Mouse (Mus musculus): ENCODE measurements around the gene Ccl11.

The Ccl11 gene

DNA sequence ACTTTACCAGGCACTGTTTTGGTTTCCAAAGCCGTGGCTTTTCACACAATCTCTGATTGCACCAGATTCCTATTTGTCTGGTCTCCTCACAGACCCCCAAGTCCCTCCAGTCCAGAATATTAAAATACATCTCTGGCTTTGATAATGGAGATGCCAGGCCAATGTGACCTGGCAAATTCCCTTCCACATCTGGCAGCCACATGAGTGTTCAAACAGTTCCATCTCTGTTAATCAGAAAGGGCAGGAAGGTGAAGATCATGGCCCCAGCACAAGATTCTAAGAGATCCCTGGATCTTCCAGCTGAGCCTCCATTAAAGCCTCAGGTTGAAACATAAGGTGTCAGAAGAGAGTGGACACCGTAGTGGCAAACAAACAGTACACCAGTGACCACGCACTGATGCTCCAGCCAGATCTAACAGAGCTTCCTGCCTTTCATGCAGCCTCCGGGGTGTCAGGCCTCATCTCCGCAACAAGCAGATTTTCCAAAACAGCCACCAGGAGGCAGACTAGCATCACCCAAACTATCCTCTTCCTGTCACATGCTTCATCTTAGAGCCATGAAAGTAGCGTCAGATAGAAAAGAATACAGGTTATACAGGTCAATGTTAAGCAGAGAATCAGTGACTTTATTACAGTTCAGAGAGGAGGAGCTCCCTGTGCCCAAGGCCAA lies 9.7 kb upstream of the Ccl11 start:
- DNase-seq (ENCODE audit: low read depth in 2 of 2, low spot score in 2 of 2) = peak in 1 of 2 experiments; percentile 2

DNA sequence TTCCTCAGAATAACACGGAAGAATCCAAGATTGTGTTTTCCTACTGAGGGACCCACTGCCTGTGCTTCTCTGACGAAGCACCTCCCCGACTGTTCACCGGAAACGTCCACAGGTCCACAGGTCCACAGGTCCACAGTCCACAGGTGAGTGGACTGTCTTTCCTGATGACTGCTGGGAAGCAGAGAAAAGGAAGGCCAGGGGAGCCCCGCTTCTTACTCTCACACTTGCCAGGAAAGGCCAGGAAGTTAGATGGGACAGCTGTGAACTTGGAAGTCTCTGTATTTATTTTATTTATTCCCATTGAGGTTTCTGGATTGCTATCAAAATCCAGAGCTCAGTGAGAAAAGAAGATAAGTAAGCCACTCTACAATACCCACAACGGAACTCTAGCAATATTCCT lies 3.8 kb upstream of the Ccl11 start:
- no peak for DNase-seq (ENCODE audit: low read depth in 2 of 2, low spot score in 2 of 2)

- no peak for DNase-seq (ENCODE audit: low read depth in 2 of 2, low spot score in 2 of 2)
Measured at GRCm38 (mm10) chr11:82062226-82062625, 4.6 kb downstream of the Ccl11 start.

GRCm38 (mm10) chr11:82063454-82063853 lies 5.8 kb downstream of the Ccl11 start:
- no peak for DNase-seq (ENCODE audit: low read depth in 2 of 2, low spot score in 2 of 2)

DNA sequence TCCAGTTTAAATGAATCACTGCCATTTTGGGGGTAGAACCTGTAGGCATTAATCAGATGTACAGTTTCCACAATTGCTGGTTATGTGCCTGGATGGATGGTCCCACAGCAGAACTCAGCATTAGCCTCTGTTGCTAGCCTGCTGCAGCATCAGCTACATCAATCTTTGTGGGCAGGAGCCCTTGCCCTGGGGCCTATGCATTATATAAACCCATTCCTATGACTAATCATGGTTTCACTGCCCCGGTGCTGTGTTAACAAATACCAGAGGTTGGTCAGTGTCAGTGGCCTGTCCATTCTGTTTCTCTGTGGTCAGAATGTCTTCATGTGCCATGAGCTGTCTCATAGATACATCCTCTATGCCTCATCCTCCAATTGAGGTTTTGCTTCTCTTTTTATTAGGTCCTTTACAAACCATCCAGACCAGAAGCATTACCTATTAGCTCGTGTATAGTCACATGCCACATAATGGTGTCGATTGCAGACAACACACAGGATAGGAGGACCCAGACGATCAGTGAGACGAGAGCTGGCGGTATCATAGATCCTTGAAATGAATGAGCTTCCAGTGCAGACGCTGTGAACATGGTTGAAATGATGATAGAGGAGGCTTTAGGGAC lies 9.4 kb downstream of the Ccl11 start:
- no peak for DNase-seq (ENCODE audit: low read depth in 2 of 2, low spot score in 2 of 2)

GRCm38 (mm10) chr11:82071076-82071475 lies 13.5 kb downstream of the Ccl11 start:
- no peak for DNase-seq (ENCODE audit: low read depth in 2 of 2, low spot score in 2 of 2)

GRCm38 (mm10) chr11:82072374-82072773 lies 14.8 kb downstream of the Ccl11 start:
- DNase-seq (ENCODE audit: low read depth in 2 of 2, low spot score in 2 of 2) = no peak

DNA sequence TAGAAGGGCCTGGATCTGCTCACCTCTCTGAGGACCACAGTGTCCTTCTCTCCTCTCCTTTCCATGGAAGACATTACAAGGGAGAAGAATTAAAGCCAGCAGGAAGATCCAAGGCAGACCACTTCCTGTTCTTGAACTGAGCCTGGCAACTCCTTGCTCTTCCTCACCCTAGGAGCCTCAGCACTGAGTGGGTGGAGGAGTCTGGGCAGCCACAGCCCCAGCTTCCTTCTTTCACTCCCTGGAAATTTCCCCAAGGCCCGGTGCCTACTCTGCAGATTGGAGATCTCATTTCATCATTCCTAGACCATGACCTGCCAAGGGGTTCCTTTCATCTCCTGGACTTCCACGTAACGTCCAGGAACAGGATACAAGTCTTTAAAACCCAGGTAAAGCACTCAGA lies 15.4 kb downstream of the Ccl11 start:
- DNase-seq (ENCODE audit: low read depth in 2 of 2, low spot score in 2 of 2) = no peak

- DNase-seq (ENCODE audit: low read depth in 2 of 2, low spot score in 2 of 2) = no peak
Measured at GRCm38 (mm10) chr11:82073686-82074085, 16.1 kb downstream of the Ccl11 start.

DNA sequence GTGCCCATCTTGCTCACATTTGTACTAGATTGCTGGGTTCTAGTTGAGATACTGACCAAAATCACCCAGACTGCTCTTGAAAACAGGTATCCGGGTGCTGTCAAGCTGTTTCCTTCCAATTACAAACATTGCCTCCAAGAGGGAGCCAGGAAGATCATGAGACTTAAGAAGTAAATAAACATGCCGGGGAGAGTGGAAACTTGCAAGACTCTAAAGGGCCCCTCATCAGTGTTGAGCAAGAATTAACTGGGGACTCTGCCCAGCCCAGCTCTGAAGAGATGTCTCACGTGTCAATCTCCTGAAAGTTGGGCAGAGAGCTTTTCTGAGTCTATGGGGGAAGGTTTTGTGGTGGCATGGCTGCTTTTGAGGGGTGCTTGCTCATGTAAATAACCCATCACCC lies 19.4 kb downstream of the Ccl11 start:
- DNase-seq (ENCODE audit: low read depth in 2 of 2, low spot score in 2 of 2) = no peak

DNA sequence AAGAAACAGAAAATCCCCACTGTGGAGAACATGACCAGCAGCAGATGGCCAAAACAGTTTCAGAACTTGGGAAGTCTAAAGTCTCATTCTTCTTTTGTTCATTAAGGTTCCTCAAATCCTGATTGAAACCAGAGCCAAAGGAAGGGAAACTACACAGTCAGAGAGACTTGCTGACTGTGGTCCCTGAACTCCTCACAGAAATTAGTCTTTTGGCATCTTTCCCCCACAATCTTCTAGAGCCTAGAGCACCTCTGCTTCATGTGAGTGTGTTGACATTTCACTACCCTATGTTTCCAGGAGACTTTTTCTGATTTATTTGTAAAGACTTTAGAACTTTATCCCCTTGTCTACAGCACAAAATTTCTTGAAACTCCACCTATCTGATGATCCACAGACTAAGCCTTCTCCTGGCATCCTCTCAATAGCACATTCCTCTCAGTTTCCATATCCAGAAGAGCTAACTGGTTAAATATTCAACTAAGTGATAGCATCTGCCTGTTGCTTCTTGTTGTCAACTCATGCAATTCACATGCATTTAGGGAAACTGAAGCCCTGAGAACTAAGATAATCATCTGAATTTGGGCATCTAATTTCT lies 20.6 kb downstream of the Ccl11 start:
- no peak for DNase-seq (ENCODE audit: low read depth in 2 of 2, low spot score in 2 of 2)

DNA sequence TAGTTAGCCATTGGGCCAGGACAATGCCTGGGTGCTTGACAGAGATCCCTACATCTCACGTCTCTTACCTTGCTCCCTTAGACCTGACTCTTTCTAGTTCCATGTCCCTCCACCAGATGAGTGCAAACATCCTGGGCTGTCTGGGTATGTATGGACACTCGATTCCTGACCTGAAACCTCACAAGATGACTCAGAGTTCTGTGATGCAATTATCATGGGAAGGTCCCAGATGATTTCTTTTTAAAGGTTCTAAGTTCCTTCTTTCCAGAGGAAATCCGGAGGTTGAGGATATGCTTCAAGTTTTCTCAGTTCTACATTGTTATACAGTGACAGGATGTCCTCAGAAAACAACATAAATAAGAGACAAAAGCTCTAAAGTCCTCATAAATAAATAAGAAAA lies 23.2 kb downstream of the Ccl11 start:
- DNase-seq (ENCODE audit: low read depth in 2 of 2, low spot score in 2 of 2) = no peak

DNA sequence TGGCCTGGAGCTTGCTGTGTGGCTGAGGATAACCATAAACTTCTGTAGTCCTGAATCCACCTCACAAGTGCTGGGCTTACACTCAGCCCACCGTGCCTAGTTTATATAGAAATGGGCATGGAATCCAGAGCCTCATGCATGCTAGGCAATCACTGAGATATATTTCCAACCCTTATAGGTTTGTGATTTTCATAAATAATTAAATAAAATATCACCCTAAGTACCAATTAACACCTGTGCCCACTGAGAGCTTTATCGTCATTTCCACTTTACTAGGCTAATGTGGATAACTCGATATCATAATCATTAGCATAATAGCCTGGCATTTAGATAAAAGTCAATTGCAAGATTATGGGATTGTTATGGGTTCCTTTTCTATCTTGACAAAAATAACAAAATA lies 26.7 kb downstream of the Ccl11 start:
- no peak for DNase-seq (ENCODE audit: low read depth in 2 of 2, low spot score in 2 of 2)

DNA sequence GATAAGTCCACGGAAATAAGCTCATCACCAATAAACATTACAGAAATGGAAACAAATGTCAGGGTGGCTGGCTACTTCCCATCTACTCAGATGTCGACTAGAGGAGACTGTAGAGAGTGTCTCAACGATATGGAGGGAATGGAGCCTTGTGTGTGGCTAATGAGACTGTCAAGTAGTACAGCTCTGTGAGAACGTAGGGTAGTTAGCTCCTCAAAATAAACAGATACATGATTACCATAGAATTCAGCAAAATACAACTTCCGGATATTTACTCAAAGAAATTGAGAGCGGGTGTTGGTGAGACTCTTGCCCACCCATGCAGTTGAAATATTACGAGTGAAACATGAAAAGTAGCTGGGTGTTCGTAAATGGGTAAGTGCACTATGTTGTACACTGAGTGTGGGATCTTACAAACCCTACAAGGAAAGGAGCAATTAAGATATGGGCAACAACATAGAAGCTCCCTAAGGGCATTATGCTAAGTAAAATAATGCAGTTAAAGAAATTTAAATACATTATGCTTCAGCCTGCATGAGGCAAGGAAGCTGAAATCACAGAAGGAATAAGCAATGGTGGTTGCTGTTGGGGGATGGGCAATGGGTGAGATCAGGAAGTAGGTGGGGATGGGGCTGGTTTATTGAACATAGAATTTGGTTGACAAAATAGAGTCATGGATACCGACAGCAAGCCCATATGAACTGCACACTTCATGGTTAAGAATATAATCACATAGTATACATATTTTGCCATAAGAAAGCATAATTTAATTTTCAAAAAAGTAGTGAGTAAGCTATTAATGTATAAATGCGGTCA lies 42.1 kb downstream of the Ccl11 start:
- no peak for DNase-seq (ENCODE audit: low read depth in 2 of 2, low spot score in 2 of 2)

- no peak for DNase-seq (ENCODE audit: low read depth in 2 of 2, low spot score in 2 of 2)
Measured at GRCm38 (mm10) chr11:82101087-82101486, 43.5 kb downstream of the Ccl11 start.

DNA sequence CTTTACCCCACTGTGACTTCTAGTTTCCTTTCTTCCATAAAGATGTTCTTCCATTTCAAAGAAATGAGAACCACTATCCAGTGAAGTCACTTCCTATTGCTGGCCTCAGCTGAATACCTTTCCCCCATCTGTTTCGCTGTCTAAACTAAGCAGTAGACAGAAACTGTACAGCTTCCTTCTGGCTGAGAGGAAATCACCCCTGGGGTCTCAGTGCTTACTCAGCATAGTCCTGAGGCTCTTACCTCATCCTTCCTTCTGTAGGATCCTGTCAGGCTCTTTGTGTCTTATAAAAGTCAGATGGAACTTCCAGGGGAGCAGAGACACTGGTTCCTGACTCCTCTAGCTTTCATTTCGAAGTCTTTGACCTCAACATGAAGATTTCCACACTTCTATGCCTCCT lies 43.9 kb downstream of the Ccl11 start, which contains the start of gene Ccl12:
Gene Ccl12 (plus strand): TSS at position 317 of the 400 bp plus-strand sequence.
- no peak for DNase-seq (ENCODE audit: low read depth in 2 of 2, low spot score in 2 of 2)

DNA sequence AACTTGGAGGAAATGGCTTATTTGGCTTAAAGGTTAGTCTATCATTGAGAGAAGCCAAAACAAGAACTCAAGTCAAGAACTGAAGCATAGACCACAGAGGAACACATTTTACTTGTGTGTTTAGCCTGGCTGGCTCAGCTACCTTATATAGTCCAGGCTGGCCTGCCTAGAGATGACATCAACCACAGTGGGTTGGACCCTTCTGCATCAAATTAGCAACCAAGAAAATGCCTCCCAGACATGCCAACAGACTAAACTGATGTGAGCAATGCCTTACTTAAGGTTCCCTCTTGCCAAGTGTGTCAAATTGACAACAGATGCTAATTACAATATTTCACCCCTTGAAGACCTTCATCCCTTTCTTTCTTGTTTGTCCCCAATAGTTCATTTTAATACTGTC lies 52.0 kb downstream of the Ccl11 start:
- DNase-seq (ENCODE audit: low read depth in 2 of 2, low spot score in 2 of 2) = no peak

- no peak for DNase-seq (ENCODE audit: low read depth in 2 of 2, low spot score in 2 of 2)
Measured at GRCm38 (mm10) chr11:82110372-82111248, 53.0 kb downstream of the Ccl11 start.

Measured in CD8-positive naive resting alpha-beta T cell, adult 2 months (primary cell).